Mouse (Mus musculus): Measurements from ENCODE around the gene Ccdc30.
A peak's percentile ranks its signal among the peaks of the same experiment; 100 is the strongest.

The Ccdc30 gene

GRCm38 (mm10) chr4:119417270-119417669 is 1.9 kb upstream of the Ccdc30 start:
- DNase-seq (ENCODE audit: low spot score in 2 of 2): no peak

GRCm38 (mm10) chr4:119412791-119413190 is 2.5 kb downstream of the Ccdc30 start:
- no peak for DNase-seq (ENCODE audit: low spot score in 2 of 2)

GRCm38 (mm10) chr4:119411877-119412650 is 3.3 kb downstream of the Ccdc30 start:
- DNase-seq (ENCODE audit: low spot score in 2 of 2): no peak

- no peak for DNase-seq (ENCODE audit: low spot score in 2 of 2)
These were observed 11.9 kb downstream of the Ccdc30 start for GRCm38 (mm10) chr4:119403431-119403830.

GRCm38 (mm10) chr4:119400896-119401295 is 14.4 kb downstream of the Ccdc30 start:
- DNase-seq (ENCODE audit: low spot score in 2 of 2): no peak

GRCm38 (mm10) chr4:119398751-119399150 is 16.6 kb downstream of the Ccdc30 start:
- no peak for DNase-seq (ENCODE audit: low spot score in 2 of 2)

GRCm38 (mm10) chr4:119390369-119390768 is 25.0 kb downstream of the Ccdc30 start:
- DNase-seq (ENCODE audit: low spot score in 2 of 2): peak; percentile 35 to 45

GRCm38 (mm10) chr4:119389184-119389583 is 26.1 kb downstream of the Ccdc30 start:
- no peak for DNase-seq (ENCODE audit: low spot score in 2 of 2)

- DNase-seq (ENCODE audit: low spot score in 2 of 2): no peak
These were observed 33.7 kb downstream of the Ccdc30 start for GRCm38 (mm10) chr4:119381471-119382190.

GRCm38 (mm10) chr4:119369460-119369859 is 45.9 kb downstream of the Ccdc30 start:
- no peak for DNase-seq (ENCODE audit: low spot score in 2 of 2)

GRCm38 (mm10) chr4:119366758-119367526 is 48.4 kb downstream of the Ccdc30 start:
- no peak for DNase-seq (ENCODE audit: low spot score in 2 of 2)

GRCm38 (mm10) chr4:119362231-119362630 is 53.1 kb downstream of the Ccdc30 start:
- DNase-seq (ENCODE audit: low spot score in 2 of 2): no peak

GRCm38 (mm10) chr4:119359196-119359971 is 55.9 kb downstream of the Ccdc30 start:
- DNase-seq (ENCODE audit: low spot score in 2 of 2): no peak

- DNase-seq (ENCODE audit: low spot score in 2 of 2): no peak
These were observed 69.8 kb downstream of the Ccdc30 start for GRCm38 (mm10) chr4:119345508-119345907.

- no peak for DNase-seq (ENCODE audit: low spot score in 2 of 2)
These were observed 76.4 kb downstream of the Ccdc30 start for GRCm38 (mm10) chr4:119338861-119339361.

GRCm38 (mm10) chr4:119338422-119338821 is 76.9 kb downstream of the Ccdc30 start:
- DNase-seq (ENCODE audit: low spot score in 2 of 2): no peak

GRCm38 (mm10) chr4:119333487-119333886 is 81.8 kb downstream of the Ccdc30 start:
- no peak for DNase-seq (ENCODE audit: low spot score in 2 of 2)

- peak in 1 of 2 experiments; percentile 3 for DNase-seq (ENCODE audit: low spot score in 2 of 2)
These were observed 94.3 kb downstream of the Ccdc30 start for GRCm38 (mm10) chr4:119320896-119321550.

- DNase-seq (ENCODE audit: low spot score in 2 of 2): peak; percentile 86 to 93
These were observed 95.0 kb downstream of the Ccdc30 start, which contains the start of gene Ppih for GRCm38 (mm10) chr4:119320131-119320830. Ppih (minus strand) TSS chr4:119320546.

- DNase-seq (ENCODE audit: low spot score in 2 of 2): no peak
These were observed 101.6 kb downstream of the Ccdc30 start for GRCm38 (mm10) chr4:119313756-119314155.

Measured in spleen, postnatal 14 days (tissue).